Mouse (Mus musculus) heart, postnatal 0 days (tissue): ENCODE data around the gene Ppl. TPM values are rescaled to one million over a fixed set of nuclear protein-coding genes. Genes with fewer than 3 reads are reported as not detected.

Experiments
- ATAC-seq: fragments of 200-750 bp; cut with Nextera tagmentation; 2 replicates; pipeline ENCODE4 v1.8.0; 2017; ENCODE audit warnings: low read depth, moderate number of reproducible peaks, moderate library complexity; ENCODE audit not compliant: insufficient read depth
- DNase-seq: peaks from one replicate; pipeline ENCODE4 v3.0.0-alpha.2; 2016; ENCODE audit warnings: low spot score
- H3K27ac ChIP-seq: fragments of 300-500 bp; sonication (generic); 2 replicates; pipeline ENCODE4 v1.5.1; 2014; ENCODE audit warnings: low read depth, mild to moderate bottlenecking
- H3K27me3 ChIP-seq: fragments of 300-500 bp; sonication (generic); 2 replicates; pipeline ENCODE4 v1.6.1; 2014; ENCODE audit warnings: low read length, mixed read lengths; ENCODE audit not compliant: control insufficient read depth, insufficient read depth
- H3K36me3 ChIP-seq: fragments of 300-500 bp; sonication (generic); replicated peaks from 2 replicates; pipeline ENCODE4 v1.6.1; 2014; ENCODE audit warnings: low read length, mixed read lengths; ENCODE audit not compliant: control insufficient read depth, insufficient read depth
- H3K4me1 ChIP-seq: fragments of 300-500 bp; sonication (generic); 2 replicates; pipeline ENCODE4 v1.6.1; 2014; ENCODE audit warnings: antibody characterized with exemption; ENCODE audit not compliant: control insufficient read depth, insufficient read depth
- H3K4me2 ChIP-seq: fragments of 300-500 bp; sonication (generic); 2 replicates; pipeline ENCODE4 v1.6.1; 2014; ENCODE audit warnings: low read depth, mild to moderate bottlenecking, low read length, moderate library complexity
- H3K4me3 ChIP-seq: fragments of 300-500 bp; sonication (generic); 2 replicates; pipeline ENCODE4 v1.5.1; 2014; ENCODE audit warnings: low read depth, low read length
- H3K9ac ChIP-seq: fragments of 300-500 bp; sonication (generic); replicated peaks from 2 replicates; pipeline ENCODE4 v1.6.1; 2014; ENCODE audit warnings: low read depth, low read length, mixed read lengths
- H3K9me3 ChIP-seq: fragments of 300-500 bp; sonication (generic); replicated peaks from 2 replicates; pipeline ENCODE4 v1.6.1; 2016; ENCODE audit warnings: low read length; ENCODE audit not compliant: control insufficient read depth
- CTCF ChIP-seq: IDR thresholded peaks from 2 replicates; pipeline ENCODE4 v1.5.1; 2016; ENCODE audit warnings: antibody characterized with exemption, control low read depth, low read depth
- EP300 ChIP-seq: IDR thresholded peaks from 2 replicates; pipeline ENCODE4 v1.6.1; 2016; ENCODE audit warnings: antibody characterized with exemption, low read depth
- WGBS: fragments of 180-500 bp; shearing (Covaris S2); extraction: QIAGEN DNeasy Blood & Tissue Kit; methylation state at CpG from one replicate; pipeline ENCODE4 v1.1.7; 2014; 5-methylcytosine and 5-hydroxymethylcytosine counted together
- polyA plus RNA-seq: library from polyadenylated mRNA; unstranded; fragments of >200 nt; fragmentation: Nextera tagmentation; extraction: Ambion mirVana; gene quantifications from 2 replicates; pipeline ENCODE4 v1.2.1, GENCODE M21; 2015
- total RNA-seq: library from RNA; depleted of rRNA; stranded (reverse); fragments of >200 nt; gene quantifications from 2 replicates; pipeline ENCODE4 v1.2.3, GENCODE M21; 2014; ENCODE audit warnings: low replicate concordance

Ppl gene
- total and polyA plus RNA-seq, 2 experiments from 2014 or later, result 1.00 to 2.4 TPM

- TF ChIP-seq EP300, result no peak
- TF ChIP-seq CTCF, result no peak
- Histone ChIP-seq H3K4me3 (no peak overlapping the region), H3K27ac (no peak overlapping the region), H3K27me3 (no peaks in the 10 kb centered on the region), H3K4me2 (no peak overlapping the region), H3K36me3 (no peaks in the 10 kb centered on the region), H3K9me3 (no peaks in the 10 kb centered on the region), H3K9ac (no peak overlapping the region), H3K4me1 (no peaks in the 10 kb centered on the region)
- WGBS, result 84% methylated on average over 7 of the region's 7 CpGs
- no peak for DNase-seq
- ATAC-seq, result no peak
Measured at GRCm38 (mm10) chr16:5109877-5110276, 22.3 kb downstream of the Ppl start.

- Histone ChIP-seq H3K9me3 (no peaks in the 10 kb centered on the region), H3K9ac (no peak overlapping the region), H3K36me3 (no peaks in the 10 kb centered on the region), H3K4me2 (no peak overlapping the region), H3K27ac (no peak overlapping the region), H3K27me3 (no peaks in the 10 kb centered on the region), H3K4me1 (no peaks in the 10 kb centered on the region), H3K4me3 (no peak overlapping the region)
- TF ChIP-seq EP300, result no peak
- no peak for TF ChIP-seq CTCF
- no peak for DNase-seq
- ATAC-seq, result no peak
- WGBS, result 59% methylated on average over 6 of the region's 6 CpGs
Measured at GRCm38 (mm10) chr16:5101000-5101399, 31.2 kb downstream of the Ppl start.

- no peak overlapping the region for H3K9ac ChIP-seq
- WGBS, result 84% methylated on average over 8 of the region's 8 CpGs
- TF ChIP-seq EP300 (no peak), CTCF (no peak)
Measured at GRCm38 (mm10) chr16:5096504-5096903, 35.7 kb downstream of the Ppl start.

GRCm38 (mm10) chr16:5093285-5093684, 38.9 kb downstream of the Ppl start:
- H3K27ac ChIP-seq, result no peak overlapping the region
- no peak overlapping the region for H3K4me2 ChIP-seq
- no peak overlapping the region for H3K4me3 ChIP-seq
- H3K4me1 ChIP-seq, result peaks cover 4% of the 10 kb centered on the region; the same call in 1 of the 2 replicates
- H3K36me3 ChIP-seq, result peaks cover 4% of the 10 kb centered on the region; the same call in 1 of the 2 replicates
- no peaks in the 10 kb centered on the region for H3K27me3 ChIP-seq
- 81% methylated on average over 5 of the region's 5 CpGs for WGBS
- no peak for TF ChIP-seq EP300
- no peak for TF ChIP-seq CTCF
- no peaks in the 10 kb centered on the region for H3K9me3 ChIP-seq
- H3K9ac ChIP-seq, result no peak overlapping the region
- DNase-seq (no peak), ATAC-seq (no peak)

More at GRCm38 (mm10) chr16:5096504-5096903, 35.7 kb downstream of the Ppl start:
- ATAC-seq (no peak), DNase-seq (no peak)
- H3K4me1 ChIP-seq, result peaks cover 4% of the 10 kb centered on the region; the same call in 1 of the 2 replicates
- H3K27me3 ChIP-seq, result no peaks in the 10 kb centered on the region
- H3K4me3 ChIP-seq, result no peak overlapping the region
- no peaks in the 10 kb centered on the region for H3K36me3 ChIP-seq
- no peak overlapping the region for H3K4me2 ChIP-seq
- no peak overlapping the region for H3K27ac ChIP-seq
- H3K9me3 ChIP-seq, result no peaks in the 10 kb centered on the region

GRCm38 (mm10) chr16:5089021-5089420, 43.2 kb downstream of the Ppl start:
- ATAC-seq, result no peak
- 52% methylated on average over 10 of the region's 10 CpGs for WGBS

GRCm38 (mm10) chr16:5086179-5086578, 46.0 kb downstream of the Ppl start:
- no peak for TF ChIP-seq CTCF
- no peak for TF ChIP-seq EP300
- no peaks in the 10 kb centered on the region for H3K9me3 ChIP-seq
- no peak overlapping the region for H3K9ac ChIP-seq
- H3K4me3 ChIP-seq, result no peak overlapping the region
- H3K36me3 ChIP-seq, result peaks cover 72% of the 10 kb centered on the region
- no peaks in the 10 kb centered on the region for H3K27me3 ChIP-seq
- no peak for DNase-seq
- WGBS, result 95% methylated on average over 2 of the region's 2 CpGs
- H3K4me1 ChIP-seq, result no peaks in the 10 kb centered on the region
- no peak for ATAC-seq
- no peak overlapping the region for H3K4me2 ChIP-seq
- H3K27ac ChIP-seq, result no peak overlapping the region

More at GRCm38 (mm10) chr16:5089021-5089420, 43.2 kb downstream of the Ppl start:
- Histone ChIP-seq H3K9ac (no peak overlapping the region), H3K9me3 (no peaks in the 10 kb centered on the region), H3K36me3 (peaks cover 46% of the 10 kb centered on the region), H3K27ac (no peak overlapping the region), H3K4me3 (no peak overlapping the region), H3K4me1 (peaks cover 4% of the 10 kb centered on the region; the same call in 1 of the 2 replicates), H3K27me3 (no peaks in the 10 kb centered on the region), H3K4me2 (no peak overlapping the region)
- TF ChIP-seq EP300 (no peak), CTCF (no peak)
- DNase-seq, result no peak
